Mouse (Mus musculus): ENCODE measurements around the gene Gm11634.
A peak's percentile ranks its signal among the peaks of the same experiment; 100 is the strongest.
"Not testable (repeated sequence)": the region's sequence is repeated elsewhere in the genome, so short reads cannot be mapped to it uniquely, and the experiment has no call there.

Gm11634 gene

DNA sequence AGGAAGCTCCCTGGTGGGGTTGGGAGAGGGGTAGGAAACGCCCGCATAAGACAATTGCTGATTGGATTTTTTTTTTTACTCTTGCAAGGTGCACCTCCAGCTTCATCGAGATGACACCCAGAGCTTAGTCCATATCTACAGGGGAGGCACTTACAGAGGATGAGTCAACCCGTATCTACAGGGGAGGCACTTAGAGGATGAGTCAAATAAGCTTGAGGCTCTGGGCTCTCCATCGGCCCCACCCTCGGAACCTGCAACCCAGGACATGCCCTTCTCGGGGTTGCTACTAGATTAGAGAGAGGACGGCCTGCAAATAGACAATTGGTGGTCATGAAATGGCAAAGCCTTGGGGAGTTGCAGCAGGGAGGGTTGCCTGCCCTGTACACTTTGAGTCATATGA is 17.0 kb upstream of the Gm11634 start:
- DNase-seq = no peak

DNA sequence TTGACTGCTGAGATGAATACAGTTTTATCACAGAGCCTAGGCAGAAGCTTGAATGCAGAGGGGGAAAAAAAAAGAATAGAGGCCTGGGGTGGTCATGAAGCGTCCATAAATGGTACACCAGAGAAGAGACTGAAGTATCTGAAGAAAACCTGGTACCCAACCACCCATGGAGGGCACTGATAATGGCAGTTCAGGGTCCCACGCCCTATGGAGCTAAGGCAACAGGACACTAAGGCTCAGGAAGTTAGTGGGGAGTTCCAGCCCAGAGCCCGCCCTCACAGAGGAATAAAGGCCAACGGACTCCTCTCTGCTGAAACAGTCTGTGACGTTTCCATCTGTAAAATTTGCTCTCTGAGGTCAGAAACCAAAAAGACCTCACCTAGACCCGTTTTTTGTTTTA is 16.3 kb upstream of the Gm11634 start:
- no peak for DNase-seq

DNA sequence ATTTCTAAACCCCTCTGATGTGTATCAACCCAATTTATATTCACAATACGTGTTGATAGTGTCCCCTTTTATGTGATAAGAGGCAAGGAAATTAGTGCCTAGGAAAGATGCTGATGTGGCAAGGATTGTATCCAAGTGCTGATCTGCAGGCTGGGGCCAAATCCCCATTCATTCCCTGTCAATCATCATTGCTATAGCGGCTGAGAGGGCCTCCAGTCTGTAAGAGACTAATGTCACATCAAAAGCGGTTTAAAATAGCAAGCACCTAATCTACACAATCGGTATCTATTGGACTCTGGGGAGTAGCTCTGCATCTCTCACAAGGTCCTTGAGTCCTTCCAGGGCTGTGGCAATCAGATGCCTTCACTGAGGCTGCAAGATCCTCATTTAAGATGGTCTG is 15.1 kb upstream of the Gm11634 start:
- no peak for DNase-seq

DNA sequence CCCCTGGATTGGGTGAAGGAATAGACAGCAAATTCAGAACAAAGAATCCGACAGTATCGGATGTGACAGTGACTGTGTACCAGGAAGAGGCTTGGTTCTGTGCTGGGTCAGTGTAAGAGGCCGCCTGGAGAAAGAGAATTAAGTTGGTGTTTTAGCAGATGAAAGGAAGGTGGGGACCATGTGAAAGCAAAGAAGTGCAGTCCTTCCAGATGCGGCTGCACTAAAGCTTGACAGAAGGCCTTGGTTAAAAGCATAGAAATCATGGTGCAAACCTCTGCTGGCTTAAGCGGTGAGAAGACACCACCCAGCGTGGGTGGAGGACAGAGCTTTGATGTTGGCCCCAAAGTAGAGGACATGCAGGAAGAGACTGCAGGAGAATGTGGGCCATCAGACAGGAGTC is 14.5 kb upstream of the Gm11634 start:
- DNase-seq = no peak

DNA sequence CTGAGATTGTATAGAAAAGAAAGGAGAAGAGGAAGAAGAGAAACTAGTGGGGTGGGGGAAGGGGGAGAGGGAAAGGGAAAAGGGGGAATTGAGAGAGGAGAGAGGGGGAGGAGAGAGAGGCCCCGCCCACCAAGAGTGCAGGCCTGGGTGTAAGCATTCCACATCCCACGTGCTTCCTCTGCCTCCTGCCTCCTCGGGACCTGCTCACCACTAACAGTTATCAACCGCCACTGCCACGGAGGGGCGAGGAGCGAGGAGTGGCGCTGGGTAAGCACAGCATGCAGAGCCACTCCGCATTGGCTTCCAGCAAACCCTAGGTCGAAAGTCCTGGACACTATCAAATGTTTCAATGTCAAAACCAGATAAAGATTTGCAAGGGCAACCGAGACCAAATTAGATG is 11.4 kb upstream of the Gm11634 start:
- DNase-seq = no peak

DNA sequence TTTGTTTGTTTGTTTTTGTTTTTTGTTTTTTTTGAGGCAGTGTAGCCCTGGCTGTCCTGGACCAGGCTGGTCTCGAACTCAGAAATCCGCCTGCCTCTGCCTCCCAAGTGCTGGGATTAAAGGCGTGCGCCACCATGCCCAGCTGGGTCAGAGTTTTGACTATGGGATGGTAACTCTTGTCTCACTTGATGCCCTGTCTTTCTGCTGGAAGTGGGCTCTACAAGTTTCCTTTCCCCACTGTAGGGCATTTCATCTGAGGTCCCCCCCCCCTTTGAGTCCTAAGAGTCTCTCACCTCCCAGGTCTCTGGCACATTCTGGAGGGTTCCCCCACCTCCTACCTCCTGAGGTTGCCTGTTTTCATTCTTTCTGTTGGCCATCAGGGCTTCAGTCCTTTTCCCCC is 8.1 kb upstream of the Gm11634 start:
- DNase-seq = not testable (repeated sequence)

DNA sequence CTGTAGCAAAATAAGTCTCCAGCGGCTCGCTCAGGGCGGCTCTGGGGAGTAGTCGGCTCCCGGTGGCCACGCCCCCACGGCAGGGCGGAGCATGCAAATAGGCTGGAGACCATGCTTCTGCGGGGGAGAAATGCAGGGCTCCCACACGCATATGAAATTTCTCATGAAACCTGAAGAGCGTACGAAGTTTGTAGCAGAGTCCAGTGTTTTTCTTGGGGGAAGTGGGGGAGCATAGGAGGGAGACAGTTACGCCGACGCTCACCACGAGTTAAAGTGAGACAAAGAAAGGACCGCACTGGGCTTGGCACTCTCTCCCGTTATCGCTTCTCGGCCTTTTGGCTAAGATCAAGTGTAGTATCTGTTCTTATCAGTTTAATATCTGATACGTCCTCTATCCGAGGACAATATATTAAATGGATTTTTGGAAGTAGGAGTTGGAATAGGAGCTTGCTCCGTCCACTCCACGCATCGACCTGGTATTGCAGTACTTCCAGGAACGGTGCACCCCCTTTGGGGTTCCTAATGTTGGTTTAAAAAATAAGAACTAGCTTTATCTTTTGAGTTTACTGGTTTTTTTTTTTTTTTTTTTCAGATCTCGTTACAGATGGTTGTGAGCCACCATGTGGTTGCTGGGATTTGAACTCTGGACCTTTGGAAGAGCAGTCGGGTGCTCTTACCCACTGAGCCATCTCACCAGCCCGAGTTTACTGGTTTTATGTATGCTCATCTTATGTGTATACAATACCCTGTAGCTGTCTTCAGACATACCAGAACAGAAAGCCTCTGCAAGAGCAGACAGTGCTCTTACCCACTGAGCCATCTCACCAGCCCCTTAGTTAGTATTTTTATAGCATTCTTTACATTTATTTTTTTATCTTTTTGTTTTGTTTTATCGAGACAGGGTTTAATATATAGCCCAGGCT is 5.7 kb upstream of the Gm11634 start:
- peak; percentile 49 for DNase-seq

DNA sequence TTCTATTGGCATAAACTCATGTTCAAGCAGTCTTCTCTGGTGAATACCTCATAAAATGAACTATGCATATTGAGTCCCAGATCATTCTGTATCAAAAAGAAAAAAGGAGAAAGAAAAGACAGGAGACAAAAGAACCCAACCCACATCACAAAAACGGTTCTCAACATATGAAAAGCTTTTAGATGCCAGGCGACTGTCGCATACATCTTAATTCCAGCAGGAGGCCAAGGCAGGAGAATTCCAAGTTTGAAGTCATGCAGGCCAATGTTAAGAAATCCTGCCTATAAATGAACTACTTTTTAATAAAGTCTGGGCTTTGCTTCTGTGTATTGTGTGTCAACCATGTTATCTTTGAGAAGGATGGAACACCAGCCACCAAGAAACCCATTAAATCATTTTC is 5.1 kb upstream of the Gm11634 start:
- no peak for DNase-seq

DNA sequence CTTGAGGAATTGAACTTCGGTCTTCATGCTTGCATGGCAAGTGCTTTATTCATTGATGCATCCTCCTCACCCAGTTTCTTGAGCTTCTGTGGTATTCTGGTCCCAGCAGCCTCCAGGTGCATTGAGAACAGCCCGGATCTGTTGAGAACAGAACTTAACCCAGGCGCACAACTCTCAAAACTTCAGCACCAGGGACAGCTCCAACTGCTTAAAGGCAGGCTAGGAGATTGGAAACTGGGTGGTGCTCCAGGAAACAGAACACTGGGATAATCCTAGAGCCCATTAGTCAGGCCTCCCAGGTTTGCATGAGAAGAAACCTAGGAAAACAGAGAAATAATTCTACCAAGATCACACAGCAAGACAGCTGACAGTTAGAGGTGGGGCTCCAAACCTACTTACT is 3.4 kb upstream of the Gm11634 start:
- no peak for DNase-seq

DNA sequence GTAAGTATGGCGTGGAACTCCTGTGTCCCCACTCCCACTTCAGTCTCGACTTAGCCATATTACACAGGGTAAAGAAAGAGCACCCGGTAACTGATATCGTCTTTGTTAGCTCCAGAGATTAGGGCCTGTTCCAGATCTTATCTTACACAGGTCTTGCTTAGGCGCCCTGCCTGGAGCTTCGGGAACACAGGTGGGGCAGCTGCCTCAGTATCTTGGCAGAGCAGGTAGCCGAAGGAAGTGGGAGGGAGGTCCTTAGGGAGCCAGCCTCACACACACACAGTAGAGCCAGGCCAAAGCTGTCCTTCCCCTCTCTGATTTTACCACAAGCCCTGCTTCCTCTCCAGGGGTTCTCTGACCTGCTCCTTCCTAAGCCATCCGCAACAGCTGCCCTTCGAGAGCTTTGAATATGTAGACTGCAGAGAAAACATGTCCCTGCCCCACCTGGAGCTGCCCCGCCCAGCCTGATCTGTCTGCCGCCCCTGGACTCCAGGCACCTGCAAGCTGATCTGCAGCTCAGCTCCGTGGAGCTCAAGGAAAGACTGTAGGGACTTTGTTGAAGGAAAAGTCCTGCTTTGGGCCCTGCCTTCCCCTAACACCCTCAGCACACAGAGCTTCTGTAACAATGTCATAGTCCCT is 8.9 kb downstream of the Gm11634 start:
- no peak for DNase-seq

DNA sequence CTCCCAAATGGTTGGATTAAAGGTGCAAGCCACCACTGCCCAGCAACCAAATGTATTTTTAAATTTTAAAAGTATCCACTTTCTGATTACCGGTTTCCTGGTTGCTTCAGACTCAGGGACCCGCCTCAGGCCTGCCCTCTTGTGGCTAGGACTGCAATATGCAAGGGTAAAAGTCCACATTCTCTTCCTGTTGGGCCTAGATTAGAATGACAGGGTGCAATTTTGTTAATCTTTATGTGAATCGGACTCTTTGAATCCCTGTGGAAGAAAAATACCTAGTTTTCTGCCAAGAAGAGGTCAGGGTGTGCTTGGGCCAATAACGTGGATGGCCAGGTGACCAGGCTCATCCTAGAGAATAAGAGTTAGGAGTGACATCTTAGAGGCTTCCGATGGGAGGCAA is 9.6 kb downstream of the Gm11634 start:
- peak; percentile 22 for DNase-seq

DNA sequence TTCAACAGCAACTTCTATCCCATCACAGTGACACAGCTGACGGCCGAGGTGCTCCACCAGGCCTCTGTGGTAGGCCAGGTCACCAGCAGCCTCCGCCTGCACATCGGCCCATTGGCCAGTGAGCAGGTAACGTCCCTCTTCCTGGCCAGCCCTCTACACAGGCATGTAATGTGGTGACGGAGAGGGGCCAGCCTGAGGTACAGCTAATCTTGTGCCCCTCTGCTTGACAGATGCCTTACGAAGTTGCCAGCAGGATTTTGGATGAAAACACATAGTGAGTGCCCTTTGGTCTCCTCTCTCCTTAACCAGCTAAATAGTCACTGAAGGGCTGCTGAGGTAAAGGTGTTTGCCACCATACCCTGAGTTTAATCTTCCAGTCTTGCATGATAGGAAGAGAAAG is 10.2 kb downstream of the Gm11634 start:
- DNase-seq = no peak

DNA sequence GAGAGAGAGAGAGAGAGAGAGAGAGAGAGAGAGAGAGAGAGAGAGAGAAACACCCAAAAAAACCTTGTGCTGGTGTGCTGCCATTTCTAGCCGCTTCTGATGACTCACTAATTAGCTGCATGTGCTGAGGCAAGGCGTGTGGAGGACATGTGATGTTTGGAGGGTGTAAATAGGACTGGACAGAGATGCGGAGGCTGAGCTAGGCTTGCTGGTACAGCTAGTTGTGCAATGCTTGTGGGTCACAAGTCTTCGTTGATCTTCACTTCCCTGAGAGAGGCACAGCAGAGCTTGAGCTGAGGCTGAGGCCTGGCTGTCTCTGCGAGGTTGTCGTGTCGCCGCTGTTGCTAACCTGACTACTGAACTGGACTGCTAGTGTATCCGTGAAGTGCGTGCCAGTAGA is 11.4 kb downstream of the Gm11634 start:
- no peak for DNase-seq

DNA sequence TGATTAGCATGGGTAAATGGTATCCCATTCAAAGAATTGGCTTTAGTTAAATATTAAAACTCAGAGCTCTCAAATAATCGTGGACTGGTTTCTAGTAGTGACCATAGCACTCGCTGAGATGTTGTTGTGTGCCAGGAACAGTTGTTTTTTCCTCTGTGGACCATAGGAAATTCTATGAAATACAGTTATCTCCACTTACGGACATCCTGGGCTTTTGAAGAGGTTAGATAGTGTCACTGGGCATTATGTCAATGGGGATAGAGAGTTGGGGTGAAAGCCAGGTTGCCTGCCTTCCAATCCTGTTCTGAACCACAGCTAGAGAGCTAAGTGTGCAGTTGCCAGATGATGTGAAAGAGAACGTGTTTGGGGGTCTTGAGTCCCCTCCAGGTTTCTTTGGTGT is 13.3 kb downstream of the Gm11634 start:
- DNase-seq = no peak

DNA sequence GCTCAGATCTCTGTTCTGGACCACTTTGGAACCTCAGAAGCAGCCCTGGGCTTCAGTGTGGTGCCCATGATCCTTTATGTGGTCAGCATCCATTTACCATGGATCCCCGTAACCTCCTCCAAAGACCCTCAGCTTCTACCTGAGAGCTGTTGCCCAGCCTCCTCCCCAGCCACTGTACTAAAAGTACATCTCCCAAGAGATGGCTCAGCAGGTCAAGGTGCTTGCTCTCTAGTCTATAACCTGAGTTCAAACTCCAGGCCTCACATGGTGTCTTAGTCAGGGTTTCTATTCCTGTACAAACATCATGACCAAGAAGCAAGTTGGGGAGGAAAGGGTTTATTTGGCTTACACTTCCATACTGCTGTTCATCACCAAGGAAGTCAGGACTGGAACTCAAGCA is 14.0 kb downstream of the Gm11634 start:
- not testable (repeated sequence) for DNase-seq

DNA sequence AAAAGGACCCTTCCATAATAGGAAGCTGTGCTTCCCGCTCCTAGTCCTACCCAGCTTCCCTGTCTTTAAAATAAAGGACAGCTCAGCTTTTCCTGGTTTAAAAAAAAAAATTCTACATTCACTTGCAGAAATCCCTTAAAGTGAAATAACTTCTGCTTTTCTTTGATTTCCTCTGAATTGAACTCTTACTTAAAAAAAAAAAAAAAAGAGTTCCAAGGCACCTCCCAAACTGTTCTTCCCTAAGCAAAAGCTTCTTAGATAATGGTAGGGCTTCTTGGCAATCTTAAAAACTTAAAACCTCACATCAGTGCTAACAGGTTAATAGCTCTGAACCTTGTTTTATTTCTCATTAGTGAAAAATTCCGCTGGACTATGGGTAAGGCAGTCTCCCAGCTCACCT is 15.9 kb downstream of the Gm11634 start:
- no peak for DNase-seq

DNA sequence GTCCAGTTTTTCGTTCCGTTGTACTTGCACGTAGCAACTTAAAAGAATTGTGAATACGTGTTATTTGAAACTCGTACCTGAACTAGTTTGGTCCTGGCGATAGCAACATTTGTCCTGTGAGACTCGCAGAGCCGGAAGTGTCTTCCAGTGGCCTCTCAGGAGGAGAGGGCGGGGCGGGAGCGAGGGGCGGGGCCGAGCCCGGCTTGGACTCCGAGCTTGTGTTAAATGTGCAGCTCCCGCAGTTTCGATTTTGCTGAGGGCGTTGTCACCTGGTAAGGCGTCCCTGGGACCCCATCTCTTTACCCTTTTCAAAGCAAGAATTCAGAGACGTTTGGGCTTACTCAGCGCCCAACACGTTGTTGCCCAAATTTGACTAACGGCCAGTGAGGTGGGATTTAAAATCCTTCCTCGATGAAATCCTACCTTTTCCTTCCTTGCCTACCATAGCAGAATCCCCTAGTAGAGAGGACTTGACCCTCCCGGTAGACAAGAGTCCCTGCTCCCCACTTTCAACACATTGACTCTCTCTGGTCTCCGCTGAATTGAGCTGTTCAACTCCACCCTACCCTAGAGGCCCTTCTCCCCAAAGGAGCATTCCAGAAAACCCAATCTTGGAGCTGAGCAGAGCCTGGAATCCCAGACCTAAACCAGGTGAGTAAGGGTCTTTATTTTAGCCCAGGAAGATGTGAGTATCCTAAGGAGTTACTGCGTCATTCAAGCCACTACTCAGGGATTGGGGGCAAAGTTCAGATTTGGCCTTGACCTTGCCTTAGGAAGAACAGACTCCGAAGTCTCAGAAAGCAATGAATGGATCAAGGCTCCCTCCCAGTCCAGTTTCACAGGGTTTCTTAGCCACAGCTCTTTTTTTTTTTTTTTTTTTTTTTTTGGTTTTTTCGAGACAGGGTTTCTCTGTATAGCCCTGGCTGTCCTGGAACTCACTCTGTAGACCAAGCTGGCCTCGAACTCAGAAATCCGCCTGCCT is 16.7 kb downstream of the Gm11634 start, which contains the start of gene Tmem106a:
Gene Tmem106a, plus strand, starts transcription at position 189 of the 982 bp plus-strand sequence.
- DNase-seq = no peak

DNA sequence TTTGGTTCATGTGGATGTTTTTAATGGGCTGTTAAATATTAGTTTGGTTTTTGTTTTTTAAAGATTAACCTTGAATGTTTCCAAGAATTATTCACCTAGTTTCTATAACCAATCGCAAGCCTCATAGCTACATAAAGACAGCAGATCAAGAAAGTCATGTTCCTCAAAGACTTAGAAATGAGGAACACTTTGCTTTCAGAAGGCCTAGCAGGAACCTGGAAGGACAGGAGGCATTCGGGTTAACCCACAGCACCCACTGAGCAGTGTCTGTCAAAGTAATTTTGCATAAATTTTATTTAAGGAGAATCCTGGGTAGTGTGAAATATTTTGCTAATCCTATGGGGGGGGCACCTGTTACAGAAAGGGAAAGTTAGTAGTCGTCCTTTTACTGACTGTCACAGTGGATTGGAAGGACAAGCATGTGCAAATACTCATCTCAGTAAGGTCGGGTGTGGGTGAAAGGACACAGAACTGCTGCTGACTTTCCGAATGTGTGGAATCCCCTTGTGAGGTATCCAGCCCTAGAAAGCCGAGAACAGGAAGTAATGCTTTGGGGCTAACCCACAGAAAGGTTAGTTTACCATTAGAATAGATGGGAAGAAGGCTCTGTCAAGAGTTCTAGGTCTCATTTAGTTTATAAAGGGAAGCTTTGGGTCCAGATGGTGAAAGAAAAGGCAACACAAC is 17.8 kb downstream of the Gm11634 start:
- DNase-seq = no peak

DNA sequence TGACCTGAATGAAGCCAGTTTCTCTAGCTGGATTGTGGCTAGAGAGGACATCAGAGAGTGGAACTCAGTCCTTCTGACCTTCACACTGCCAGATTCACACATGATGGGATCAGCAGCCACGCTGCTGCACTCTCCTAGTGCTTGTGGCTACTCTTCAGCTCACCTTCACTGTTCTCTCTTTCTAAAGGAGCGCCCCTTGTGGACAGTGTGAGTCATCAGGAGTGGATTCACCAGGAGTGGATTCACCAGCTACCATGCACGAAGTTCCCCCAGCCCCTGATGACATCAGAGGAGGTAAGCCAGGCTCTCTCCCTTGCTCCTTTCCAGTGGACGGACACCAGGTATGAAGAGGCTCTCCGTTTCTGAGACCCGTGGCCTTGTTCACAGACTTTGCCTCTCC is 22.9 kb downstream of the Gm11634 start:
- DNase-seq = no peak

DNA sequence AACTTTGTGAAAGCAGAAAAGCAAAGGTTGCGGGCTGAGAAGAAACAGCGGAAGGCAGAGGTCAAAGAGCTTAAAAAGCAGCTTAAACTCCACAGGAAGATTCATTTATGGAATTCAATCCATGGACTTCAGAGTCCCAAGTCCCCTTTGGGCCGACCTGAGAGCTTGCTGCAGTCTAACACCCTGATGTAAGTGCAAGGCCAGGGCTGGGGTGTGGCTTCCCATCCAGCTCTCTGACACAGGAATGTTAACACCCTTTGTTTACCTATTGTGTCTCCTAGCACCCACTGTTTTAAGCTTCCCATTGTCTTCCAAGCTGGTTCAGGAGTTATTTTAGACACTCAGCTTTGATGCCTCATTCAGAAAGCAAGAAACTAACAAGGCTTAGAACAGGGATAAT is 30.6 kb downstream of the Gm11634 start:
- DNase-seq = no peak

DNA sequence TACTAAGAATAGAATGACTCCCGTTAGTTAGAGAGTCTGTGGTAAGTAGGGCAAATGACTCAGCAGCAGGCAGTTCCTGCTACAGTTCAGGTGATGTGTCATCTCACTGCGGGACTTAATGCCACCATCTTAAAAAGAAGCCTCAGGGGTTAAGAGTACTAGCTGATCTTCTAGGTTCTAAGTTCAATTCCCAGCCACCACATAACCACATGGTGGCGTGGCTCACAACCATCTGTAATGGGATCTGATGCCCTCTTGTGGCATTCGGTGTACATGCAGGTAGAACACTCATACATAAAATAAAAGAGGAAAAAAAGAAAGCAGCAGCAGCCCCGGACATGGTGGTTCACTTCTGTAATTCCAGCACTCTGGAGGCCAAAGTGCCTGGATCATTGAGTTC is 36.7 kb downstream of the Gm11634 start:
- no peak for DNase-seq

DNA sequence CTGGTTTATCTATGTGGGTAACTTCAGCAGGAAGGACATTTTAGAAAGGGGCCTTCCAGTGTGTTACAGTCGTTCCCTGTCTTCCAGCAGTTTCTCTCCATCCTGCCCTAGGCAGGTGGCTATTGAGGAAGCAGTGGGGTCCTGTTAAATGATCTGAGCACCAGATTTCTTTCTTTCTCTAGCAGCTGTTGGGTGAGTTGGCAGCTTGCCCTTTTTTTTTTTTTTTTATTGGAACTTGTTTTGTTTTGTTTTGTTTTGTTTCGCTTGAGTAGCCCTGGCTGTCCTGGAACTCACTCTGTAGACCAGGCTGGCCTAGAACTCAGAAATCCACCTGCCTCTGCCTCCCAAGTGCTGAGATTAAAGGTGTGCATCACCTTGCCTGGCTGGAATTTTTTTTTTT is 42.1 kb downstream of the Gm11634 start:
- no peak for DNase-seq

DNA sequence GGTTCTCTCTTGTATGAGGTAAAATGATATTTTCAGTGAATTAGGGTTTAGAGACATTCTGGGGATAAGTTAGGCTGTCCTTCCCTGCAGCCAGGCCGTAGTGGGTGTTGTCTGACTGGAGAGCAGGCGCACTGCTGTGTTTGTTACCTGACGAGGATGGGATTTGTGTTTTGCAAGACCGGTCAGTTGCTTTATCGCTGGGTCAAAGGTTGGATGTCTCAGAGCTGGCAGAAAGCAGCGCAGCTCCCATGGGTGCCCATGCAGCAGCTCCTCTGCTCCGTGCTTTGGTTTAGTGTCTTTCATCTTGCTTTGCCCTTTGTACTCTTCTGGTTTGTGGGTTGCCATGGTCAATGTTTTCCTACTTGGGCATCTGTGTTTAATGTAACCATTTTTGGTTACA is 42.5 kb downstream of the Gm11634 start:
- DNase-seq = no peak

Data from cerebellum, adult 9-11 months (tissue).